Mouse (Mus musculus): ENCODE results near the gene Smim24.

GRCm38 (mm10) chr10:81400371-81401204 is 7.7 kb downstream of the Smim24 start:
- TF ChIP-seq CTCF (IDR thresholded peaks at IDR 0.05; ENCODE audit: extremely low read depth, insufficient read length, insufficient replicate concordance, low read depth, low read length) (no peak), POLR2A (IDR thresholded peaks at IDR 0.05; ENCODE audit: low read depth, low read length) (no peak)

Measured in small intestine, adult 2 months (tissue).